Mouse (Mus musculus) midbrain, postnatal 0 days (tissue): Measurements from ENCODE around the gene Rhox3f. TPM values are rescaled to one million over a fixed set of nuclear protein-coding genes. Genes with fewer than 3 reads are reported as not detected.

ENCODE experiments used
- polyA plus RNA-seq: library from polyadenylated mRNA; unstranded; fragments of >200 nt; fragmentation: Nextera tagmentation; extraction: Ambion mirVana; gene quantifications from 2 replicates; pipeline ENCODE4 v1.2.1, GENCODE M21; 2015
- total RNA-seq: library from RNA; depleted of rRNA; stranded (reverse); fragments of >200 nt; gene quantifications from 2 replicates; pipeline ENCODE4 v1.2.3, GENCODE M21; 2014; rRNA removed

Rhox3f gene
- total and polyA plus RNA-seq, 2 experiments from 2014 or later: not detected

Other genes starting within 250 kb of the Rhox3f start
- gene Rhox3a2, start 201.0 kb upstream of the Rhox3f start, total RNA-seq: not detected in 2 replicates
- not detected in 2 replicates for gene Rhox3a2, start 201.0 kb upstream of the Rhox3f start, polyA plus RNA-seq
- not detected in 2 replicates for gene Rhox4a2, start 190.1 kb upstream of the Rhox3f start, total RNA-seq
- gene Rhox4a2, start 190.1 kb upstream of the Rhox3f start, polyA plus RNA-seq: not detected in 2 replicates
- not detected in 2 replicates for gene Rhox2b, start 168.9 kb upstream of the Rhox3f start, total RNA-seq
- gene Rhox2b, start 168.9 kb upstream of the Rhox3f start, polyA plus RNA-seq: not detected in 2 replicates
- not detected in 2 replicates for gene Rhox4b, start 148.5 kb upstream of the Rhox3f start, total RNA-seq
- gene Rhox4b, start 148.5 kb upstream of the Rhox3f start, polyA plus RNA-seq: not detected in 2 replicates
- not detected in 2 replicates for gene Rhox2c, start 127.3 kb upstream of the Rhox3f start, total RNA-seq
- gene Rhox2c, start 127.3 kb upstream of the Rhox3f start, polyA plus RNA-seq: not detected in 2 replicates
- gene Rhox3c, start 122.4 kb upstream of the Rhox3f start, total RNA-seq: not detected in 2 replicates
- not detected in 2 replicates for gene Rhox3c, start 122.4 kb upstream of the Rhox3f start, polyA plus RNA-seq
- not detected in 2 replicates for gene Rhox4c, start 100.7 kb upstream of the Rhox3f start, total RNA-seq
- not detected in 2 replicates for gene Rhox4c, start 100.7 kb upstream of the Rhox3f start, polyA plus RNA-seq
- gene Rhox2d, start 87.6 kb upstream of the Rhox3f start, total RNA-seq: not detected in 2 replicates
- gene Rhox2d, start 87.6 kb upstream of the Rhox3f start, polyA plus RNA-seq: not detected in 2 replicates
- gene Rhox4d, start 66.6 kb upstream of the Rhox3f start, total RNA-seq: not detected in 2 replicates
- not detected in 2 replicates for gene Rhox4d, start 66.6 kb upstream of the Rhox3f start, polyA plus RNA-seq
- gene Rhox2e, start 50.5 kb upstream of the Rhox3f start, total RNA-seq: not detected in 2 replicates
- gene Rhox2e, start 50.5 kb upstream of the Rhox3f start, polyA plus RNA-seq: 0.20 TPM in 1 of 2 replicates, not detected in the other
- not detected in 2 replicates for gene Rhox3e, start 39.0 kb upstream of the Rhox3f start, total RNA-seq
- not detected in 2 replicates for gene Rhox3e, start 39.0 kb upstream of the Rhox3f start, polyA plus RNA-seq
- gene Rhox4e, start 23.6 kb upstream of the Rhox3f start, total RNA-seq: not detected in 2 replicates
- not detected in 2 replicates for gene Rhox4e, start 23.6 kb upstream of the Rhox3f start, polyA plus RNA-seq
- gene Rhox2f, start 9.6 kb upstream of the Rhox3f start, total RNA-seq: not detected in 2 replicates
- not detected in 2 replicates for gene Rhox2f, start 9.6 kb upstream of the Rhox3f start, polyA plus RNA-seq
- not detected in 2 replicates for gene Rhox4f, start 26.7 kb downstream of the Rhox3f start, total RNA-seq
- gene Rhox4f, start 26.7 kb downstream of the Rhox3f start, polyA plus RNA-seq: not detected in 2 replicates
- not detected in 2 replicates for gene Rhox3g, start 47.6 kb downstream of the Rhox3f start, total RNA-seq
- not detected in 2 replicates for gene Rhox3g, start 47.6 kb downstream of the Rhox3f start, polyA plus RNA-seq
- not detected in 2 replicates for gene Rhox2g, start 62.5 kb downstream of the Rhox3f start, total RNA-seq
- gene Rhox2g, start 62.5 kb downstream of the Rhox3f start, polyA plus RNA-seq: not detected in 2 replicates
- gene Rhox4g, start 70.3 kb downstream of the Rhox3f start, total RNA-seq: not detected in 2 replicates
- gene Rhox4g, start 70.3 kb downstream of the Rhox3f start, polyA plus RNA-seq: not detected in 2 replicates
- gene Rhox3h, start 87.8 kb downstream of the Rhox3f start, total RNA-seq: not detected in 2 replicates
- not detected in 2 replicates for gene Rhox3h, start 87.8 kb downstream of the Rhox3f start, polyA plus RNA-seq
- gene Rhox2h, start 92.3 kb downstream of the Rhox3f start, total RNA-seq: not detected in 2 replicates
- gene Rhox2h, start 92.3 kb downstream of the Rhox3f start, polyA plus RNA-seq: not detected in 2 replicates
- gene Rhox5, start 223.8 kb downstream of the Rhox3f start, total RNA-seq: 1.5 TPM in 1 of 2 replicates, not detected in the other
- gene Rhox5, start 223.8 kb downstream of the Rhox3f start, polyA plus RNA-seq: 0.69 and 1.1 TPM in 2 replicates
- gene Rhox6, start 245.9 kb downstream of the Rhox3f start, total RNA-seq: not detected in 2 replicates
- gene Rhox6, start 245.9 kb downstream of the Rhox3f start, polyA plus RNA-seq: not detected in 2 replicates